Mouse (Mus musculus) ZHBTc4 (cell line): ENCODE measurements around the gene Sva.

ENCODE experiments used
- DNase-seq: peaks from one replicate; pipeline ENCODE4 v3.0.0-alpha.2; 2011; ENCODE audit warnings: low read depth, low spot score

Sva gene

DNA sequence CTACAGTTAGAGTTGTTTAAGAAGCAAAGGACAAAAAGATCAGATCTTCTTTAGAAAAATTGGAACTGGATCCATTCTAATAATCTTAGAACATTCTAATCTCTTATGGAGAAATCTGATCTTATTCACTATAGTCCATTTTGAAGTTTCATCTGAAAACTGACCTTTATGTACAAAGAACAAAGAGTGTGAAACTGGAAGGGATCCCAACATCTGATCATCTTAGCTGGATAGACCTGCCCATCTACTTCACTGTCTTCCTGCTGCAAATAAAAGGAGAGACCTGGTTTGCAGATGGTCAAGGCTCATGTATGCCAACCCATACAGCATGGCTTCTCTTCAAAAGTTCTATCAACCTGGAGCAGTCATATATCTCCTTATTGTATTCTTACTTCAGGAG, at the start of gene Sva:
TSS of gene Sva (plus strand) at position 301 of the 400 bp plus-strand sequence.
- DNase-seq: no peak
